Mouse (Mus musculus) frontal cortex, adult 2 months (tissue): ENCODE results near the gene Elovl2. TPM values are rescaled to one million over a fixed set of nuclear protein-coding genes. Genes with fewer than 3 reads are reported as not detected.
A peak's percentile ranks its signal among the peaks of the same experiment; 100 is the strongest.

ENCODE experiments used
- DNase-seq, 2 experiments: peaks; one replicate each; pipeline ENCODE4 v3.0.0; 2022; ENCODE audit warnings: low spot score in 1 of 2; ENCODE audit errors: extremely low spot score in 1 of 2
- polyA plus RNA-seq: library from polyadenylated mRNA; depleted of rRNA; stranded (reverse); fragments of >200 nt; gene quantifications from 2 replicates; pipeline ENCODE4 v1.2.3, GENCODE M21; 2012; rRNA removed

Elovl2 gene
- polyA plus RNA-seq, 1 experiment = 16.6 TPM

DNA sequence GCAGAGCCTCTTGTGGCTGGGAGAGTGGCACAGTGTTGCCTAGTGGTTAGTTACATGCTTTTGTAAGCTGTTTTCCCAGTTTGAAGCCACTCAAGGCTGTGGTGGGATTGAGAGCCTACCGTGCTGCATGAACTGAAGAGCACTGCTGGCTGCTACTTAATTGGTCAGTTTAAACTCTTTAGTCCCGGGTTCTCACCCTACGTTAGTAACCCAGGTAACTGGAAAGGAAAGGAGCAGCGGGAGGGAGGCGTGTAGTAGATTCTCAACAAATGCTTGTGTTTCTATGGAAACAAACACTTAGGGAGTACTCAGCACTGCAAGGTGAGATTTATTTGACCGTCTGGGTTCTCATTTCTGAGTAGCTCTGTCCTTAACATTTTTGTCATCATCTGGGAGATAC lies 32.3 kb downstream of the Elovl2 start:
- no peak for DNase-seq

DNA sequence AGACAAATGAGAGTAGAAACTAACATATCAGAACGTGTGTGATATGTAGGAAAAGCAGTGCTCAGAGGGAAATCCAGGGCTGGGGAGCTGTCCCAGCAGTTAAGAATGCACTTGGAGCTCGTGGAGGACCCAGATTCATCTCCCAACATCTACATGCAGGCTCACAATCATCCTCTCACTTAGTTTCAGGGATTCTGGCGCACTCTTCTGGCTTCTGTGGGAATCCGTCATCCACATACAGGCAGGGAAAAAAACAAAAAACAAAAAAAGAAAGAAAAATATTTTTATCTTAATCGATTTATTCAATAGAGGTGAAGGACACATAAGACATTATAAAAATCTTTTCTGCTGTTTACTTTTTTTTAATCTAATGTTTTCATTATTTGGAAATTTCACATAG lies 61.8 kb downstream of the Elovl2 start:
- DNase-seq = peak in 1 of 2 experiments; percentile 1

DNA sequence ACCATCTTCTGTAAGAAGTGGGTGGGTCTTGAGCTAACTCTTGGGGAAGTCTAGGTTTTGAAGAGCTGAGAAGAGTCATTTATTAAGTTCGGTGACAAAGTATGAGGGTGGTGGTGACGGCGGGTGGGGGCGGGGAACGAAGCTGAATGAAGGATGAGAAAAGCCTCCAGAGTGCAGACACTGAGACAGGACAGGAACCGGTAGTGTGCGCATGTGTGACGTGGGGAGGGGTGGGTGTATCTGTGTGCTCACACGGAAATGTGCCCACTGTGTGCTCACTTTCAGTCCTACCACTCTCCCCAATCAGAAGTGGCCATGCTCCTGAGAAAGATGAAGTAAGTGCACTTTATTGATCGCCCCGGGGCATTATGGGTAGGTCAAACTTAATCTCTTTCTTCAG lies 67.1 kb downstream of the Elovl2 start:
- no peak for DNase-seq

DNA sequence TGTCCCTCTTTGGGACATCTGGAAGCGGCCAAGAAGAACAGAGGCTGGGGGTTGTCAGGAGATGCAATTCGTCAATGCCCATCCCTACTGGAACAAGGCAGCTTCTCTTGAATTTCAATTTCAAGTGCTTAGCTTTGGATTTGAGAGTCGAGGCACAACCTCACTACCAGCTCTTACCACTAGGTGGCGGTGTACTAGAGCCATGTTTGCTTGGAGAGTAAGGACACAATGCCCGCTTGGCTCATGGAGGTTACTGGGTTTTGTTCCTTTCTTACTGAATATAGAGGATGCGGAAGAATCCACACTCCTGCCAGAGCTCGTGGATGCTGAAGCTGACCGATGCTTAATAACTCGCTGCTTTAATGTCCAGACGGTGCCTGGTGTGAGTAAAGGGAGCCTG lies 73.9 kb downstream of the Elovl2 start:
- DNase-seq = peak; percentile 28 to 85

DNA sequence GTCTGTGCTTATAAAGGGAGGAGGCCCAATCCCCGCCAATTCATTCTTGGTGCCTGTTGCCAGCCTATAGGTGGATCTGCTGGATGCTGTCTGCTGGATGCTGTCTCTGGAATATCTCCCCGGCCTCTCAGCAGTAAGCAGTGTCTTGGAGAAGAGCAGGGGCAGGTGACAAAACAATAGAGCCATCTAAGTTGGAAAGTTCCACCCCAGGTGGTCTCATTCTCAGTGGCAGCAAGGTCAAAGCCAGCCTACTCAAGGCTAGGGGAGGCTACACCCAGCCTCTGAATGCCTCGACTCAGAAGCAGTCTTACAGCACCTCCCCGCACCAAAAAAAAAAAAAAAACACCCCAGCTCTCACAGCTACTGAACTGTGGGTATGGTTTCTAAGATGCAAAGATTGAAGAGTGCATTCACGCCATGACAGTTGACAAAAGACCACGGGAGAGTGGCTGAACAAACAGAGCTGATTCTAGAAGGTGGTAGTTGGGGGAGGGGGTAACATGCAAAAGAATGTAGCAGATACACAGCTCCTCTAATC lies 74.7 kb downstream of the Elovl2 start:
- no peak for DNase-seq

DNA sequence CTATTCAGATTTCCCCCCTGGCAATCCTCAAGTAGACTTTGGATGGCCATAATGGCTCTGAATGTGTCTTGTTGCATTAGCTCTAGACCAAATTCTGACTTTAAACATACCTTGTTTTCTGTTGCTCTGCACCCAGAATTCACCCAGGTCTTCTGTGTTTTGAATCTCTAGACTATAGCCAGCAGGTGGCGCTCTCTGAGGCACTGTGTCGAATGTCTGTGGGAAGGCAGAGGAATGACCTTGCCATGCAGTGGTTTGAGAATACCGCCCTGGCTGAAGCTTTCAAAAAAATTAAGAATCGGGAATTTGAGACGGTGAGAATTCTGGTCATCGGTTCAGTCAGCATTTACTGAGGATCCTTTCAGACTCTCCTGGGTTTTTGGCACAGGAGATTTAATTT lies 85.3 kb downstream of the Elovl2 start:
- DNase-seq = peak in 1 of 2 experiments; percentile 78

Other genes with a start within 250 kb of the Elovl2 start
- gene Pak1ip1, start 219.4 kb downstream of the Elovl2 start, polyA plus RNA-seq = 47.0 and 54.5 TPM in 2 replicates
- gene Tmem14c, start 204.1 kb downstream of the Elovl2 start, polyA plus RNA-seq = 63.4 and 67.9 TPM in 2 replicates
- gene Mak, start 140.7 kb downstream of the Elovl2 start, polyA plus RNA-seq = 1.9 TPM in 2 replicates
- not detected in 2 replicates for gene Gcm2, start 109.4 kb downstream of the Elovl2 start, polyA plus RNA-seq
- gene Sycp2l, start 106.1 kb downstream of the Elovl2 start, polyA plus RNA-seq = 0.06 and 0.16 TPM in 2 replicates
- gene Smim13, start 29.4 kb upstream of the Elovl2 start, polyA plus RNA-seq = 101 and 102 TPM in 2 replicates
- not detected in 2 replicates for gene Gm17364, start 53.6 kb upstream of the Elovl2 start, polyA plus RNA-seq